Mouse (Mus musculus): ENCODE data around the gene Ganc.

- no peak for TF ChIP-seq POLR2A (IDR thresholded peaks at IDR 0.05; ENCODE audit: borderline replicate concordance, extremely low read depth, low read depth, low read length)
- no peak for TF ChIP-seq CTCF (IDR thresholded peaks at IDR 0.05; ENCODE audit: insufficient read depth, low read length)
Measured at GRCm38 (mm10) chr2:120476277-120477087, 72.8 kb downstream of the Ganc start.
